Mouse (Mus musculus) heart, postnatal 0 days (tissue): Measurements from ENCODE around the gene Arhgap23.

Experiments
- CTCF ChIP-seq: IDR thresholded peaks from 2 replicates; pipeline ENCODE4 v1.5.1; 2016; ENCODE audit warnings: antibody characterized with exemption, control low read depth, low read depth
- EP300 ChIP-seq: IDR thresholded peaks from 2 replicates; pipeline ENCODE4 v1.6.1; 2016; ENCODE audit warnings: antibody characterized with exemption, low read depth

- TF ChIP-seq CTCF (no peak), EP300 (no peak)
Observed at GRCm38 (mm10) chr11:97499865-97500719, 84.8 kb downstream of the Arhgap23 start, which contains the start of gene 4933428G20Rik.
